Mouse (Mus musculus) CD4-positive, CD25-positive, alpha-beta regulatory T cell, adult 4 months (primary cell): ENCODE results near the gene Ssh2. TPM values are rescaled to one million over a fixed set of nuclear protein-coding genes. Genes with fewer than 3 reads are reported as not detected.

ENCODE experiments used
- ATAC-seq: one replicate; pipeline ENCODE4 v1.8.0; 2017
- polyA plus RNA-seq, 2 experiments: library from polyadenylated mRNA; unstranded; fragments of 100-300 nt; shearing (Covaris generic); gene quantifications; one replicate each; pipeline ENCODE4 v1.2.1; 2017

The Ssh2 gene
- polyA plus RNA-seq, 2 experiments from 2014 or later, result 83.8 to 101 TPM

GRCm38 (mm10) chr11:77494344-77494676, 278.2 kb downstream of the Ssh2 start:
- no peak for ATAC-seq

- no peak for ATAC-seq
Measured at GRCm38 (mm10) chr11:77494782-77495181, 278.7 kb downstream of the Ssh2 start.

GRCm38 (mm10) chr11:77495507-77495906, 279.4 kb downstream of the Ssh2 start:
- ATAC-seq, result no peak

GRCm38 (mm10) chr11:77497341-77497756, 281.3 kb downstream of the Ssh2 start:
- ATAC-seq, result no peak

GRCm38 (mm10) chr11:77497851-77498250, 281.8 kb downstream of the Ssh2 start:
- ATAC-seq, result no peak

GRCm38 (mm10) chr11:77498261-77499139, 282.4 kb downstream of the Ssh2 start:
- no peak for ATAC-seq

- no peak for ATAC-seq
Measured at GRCm38 (mm10) chr11:77499354-77499753, 283.3 kb downstream of the Ssh2 start.

GRCm38 (mm10) chr11:77500361-77501325, 284.6 kb downstream of the Ssh2 start:
- ATAC-seq, result no peak

GRCm38 (mm10) chr11:77501392-77501791, 285.3 kb downstream of the Ssh2 start:
- peak; percentile 81 for ATAC-seq

GRCm38 (mm10) chr11:77501971-77502370, 285.9 kb downstream of the Ssh2 start:
- no peak for ATAC-seq

GRCm38 (mm10) chr11:77502481-77502880, 286.4 kb downstream of the Ssh2 start:
- ATAC-seq, result no peak

- ATAC-seq, result no peak
Measured at GRCm38 (mm10) chr11:77503511-77503910, 287.4 kb downstream of the Ssh2 start.

GRCm38 (mm10) chr11:77504377-77504776, 288.3 kb downstream of the Ssh2 start:
- ATAC-seq, result no peak

- no peak for ATAC-seq
Measured at GRCm38 (mm10) chr11:77505291-77505980, 289.3 kb downstream of the Ssh2 start.

- ATAC-seq, result no peak
Measured at GRCm38 (mm10) chr11:77506273-77506672, 290.2 kb downstream of the Ssh2 start.

- ATAC-seq, result no peak
Measured at GRCm38 (mm10) chr11:77506941-77507340, 290.9 kb downstream of the Ssh2 start.

GRCm38 (mm10) chr11:77507426-77507825, 291.3 kb downstream of the Ssh2 start:
- no peak for ATAC-seq

- ATAC-seq, result peak; percentile 79
Measured at GRCm38 (mm10) chr11:77508068-77509021, 292.3 kb downstream of the Ssh2 start.
